Mouse (Mus musculus) thymus, adult 18-20 months (tissue): ENCODE measurements around the gene Rtp3.

ENCODE experiments used
- DNase-seq, 2 experiments: peaks; one replicate each; pipeline ENCODE4 v3.0.0; 2022; ENCODE audit warnings: mixed read lengths in 2 of 2

The Rtp3 gene

DNA sequence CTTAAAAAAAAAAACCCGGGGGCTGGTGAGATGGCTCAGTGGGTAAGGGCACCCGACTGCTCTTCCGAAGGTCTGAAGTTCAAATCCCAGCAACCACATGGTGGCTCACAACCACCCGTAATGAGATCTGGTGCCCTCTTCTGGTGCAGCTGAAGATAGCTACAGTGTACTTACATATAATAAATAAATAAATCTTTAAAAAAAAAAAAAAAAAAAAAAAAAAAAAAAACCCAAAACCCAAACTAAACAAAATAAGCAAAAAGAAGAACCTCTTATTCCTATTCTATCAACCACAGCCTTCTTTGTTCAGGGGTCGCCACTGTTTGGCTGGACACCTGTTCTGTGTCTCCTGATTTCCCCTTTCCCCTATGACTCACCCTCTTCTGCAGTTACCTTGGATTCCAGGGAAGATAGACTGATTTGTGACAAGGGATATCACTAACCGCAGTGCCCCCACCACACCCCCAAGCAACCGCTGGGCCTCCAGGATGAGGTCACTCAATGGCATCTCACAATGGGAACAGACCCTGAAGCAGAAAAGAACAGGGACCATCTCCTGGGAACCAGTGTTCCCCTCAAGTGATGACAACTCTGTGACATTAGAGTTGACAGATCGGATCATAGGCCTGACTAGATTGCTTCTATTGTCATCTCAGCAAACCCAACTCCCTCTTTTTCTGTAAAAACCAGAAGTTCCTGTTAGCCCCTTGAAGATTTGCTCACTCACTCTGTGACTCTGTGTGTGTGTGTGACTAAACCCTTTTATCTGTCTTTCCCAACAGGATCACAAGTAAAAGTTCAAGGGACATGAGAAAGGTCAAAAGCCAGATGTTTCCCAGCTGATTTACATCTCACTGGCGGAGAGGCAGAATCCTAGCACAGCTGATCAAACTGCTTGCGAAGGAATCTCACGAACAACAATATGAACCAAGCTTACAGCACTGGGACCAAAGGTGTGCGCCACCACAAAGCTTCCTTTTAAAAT is 52.6 kb downstream of the Rtp3 start:
- DNase-seq: no peak

DNA sequence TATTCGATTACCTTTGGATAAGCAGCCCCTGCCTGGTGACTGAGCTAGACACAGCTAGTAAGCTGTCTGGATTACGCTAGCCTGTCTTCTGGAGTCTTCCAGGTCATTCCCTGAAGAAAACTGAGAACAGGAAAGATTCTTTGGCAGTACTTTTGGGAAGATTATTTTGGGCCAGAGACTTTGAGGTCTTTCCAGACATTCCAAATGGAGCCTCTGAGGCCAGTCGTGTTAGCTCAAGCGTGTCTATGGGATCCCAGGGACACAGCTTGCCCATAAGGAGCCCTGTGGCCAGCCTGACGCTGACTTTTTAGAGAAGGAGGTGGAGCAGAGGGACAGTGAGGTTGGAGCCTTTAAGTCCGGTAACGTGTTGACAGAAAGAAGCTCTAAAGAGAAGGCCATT is 54.4 kb downstream of the Rtp3 start:
- DNase-seq: no peak
